Mouse (Mus musculus) brain, embryonic 18.5 days (tissue): ENCODE data around the gene Tmem266.

ENCODE experiments used
- DNase-seq: peaks from one replicate; pipeline ENCODE4 v3.0.0-alpha.2; 2012; ENCODE audit warnings: low read depth, low spot score

Gene Tmem266

GRCm38 (mm10) chr9:55450035-55450434, 123.3 kb downstream of the Tmem266 start:
- no peak for DNase-seq

- DNase-seq, result no peak
Measured at GRCm38 (mm10) chr9:55451426-55451825, 124.7 kb downstream of the Tmem266 start.

- no peak for DNase-seq
Measured at GRCm38 (mm10) chr9:55452906-55453305, 126.2 kb downstream of the Tmem266 start.

GRCm38 (mm10) chr9:55453366-55453765, 126.7 kb downstream of the Tmem266 start:
- no peak for DNase-seq

- no peak for DNase-seq
Measured at GRCm38 (mm10) chr9:55468397-55468796, 141.7 kb downstream of the Tmem266 start.

- no peak for DNase-seq
Measured at GRCm38 (mm10) chr9:55476084-55476483, 149.4 kb downstream of the Tmem266 start.

GRCm38 (mm10) chr9:55478699-55479098, 152.0 kb downstream of the Tmem266 start:
- no peak for DNase-seq

GRCm38 (mm10) chr9:55482116-55482515, 155.4 kb downstream of the Tmem266 start:
- DNase-seq, result no peak
